Mouse (Mus musculus) brain, adult 2 months (tissue): Measurements from ENCODE around the gene Adarb2.
A peak's percentile ranks its signal among the peaks of the same experiment; 100 is the strongest.

Source experiments
- DNase-seq: peaks from one replicate; pipeline ENCODE4 v3.0.0; 2011; ENCODE audit warnings: low read depth, low spot score

Adarb2 gene

GRCm38 (mm10) chr13:8366087-8366486 is 163.4 kb downstream of the Adarb2 start:
- DNase-seq = no peak

GRCm38 (mm10) chr13:8369868-8370387 is 167.3 kb downstream of the Adarb2 start:
- no peak for DNase-seq

- DNase-seq = peak; percentile 39
Observed at GRCm38 (mm10) chr13:8388541-8388940, 185.9 kb downstream of the Adarb2 start.

- DNase-seq = no peak
Observed at GRCm38 (mm10) chr13:8400265-8401041, 197.8 kb downstream of the Adarb2 start.

- no peak for DNase-seq
Observed at GRCm38 (mm10) chr13:8402324-8402873, 199.7 kb downstream of the Adarb2 start.

GRCm38 (mm10) chr13:8406020-8406419 is 203.4 kb downstream of the Adarb2 start:
- peak; percentile 79 for DNase-seq

- no peak for DNase-seq
Observed at GRCm38 (mm10) chr13:8410353-8411318, 208.0 kb downstream of the Adarb2 start.

- peak; percentile 9 for DNase-seq
Observed at GRCm38 (mm10) chr13:8424019-8424719, 221.5 kb downstream of the Adarb2 start.

- DNase-seq = peak; percentile 14
Observed at GRCm38 (mm10) chr13:8439188-8439835, 236.6 kb downstream of the Adarb2 start.

- DNase-seq = no peak
Observed at GRCm38 (mm10) chr13:8445415-8445814, 242.7 kb downstream of the Adarb2 start.

- no peak for DNase-seq
Observed at GRCm38 (mm10) chr13:8448192-8448879, 245.7 kb downstream of the Adarb2 start.

- peak; percentile 20 for DNase-seq
Observed at GRCm38 (mm10) chr13:8451581-8451980, 248.9 kb downstream of the Adarb2 start.

- no peak for DNase-seq
Observed at GRCm38 (mm10) chr13:8456886-8457285, 254.2 kb downstream of the Adarb2 start.

- no peak for DNase-seq
Observed at GRCm38 (mm10) chr13:8457831-8458230, 255.2 kb downstream of the Adarb2 start.

- DNase-seq = no peak
Observed at GRCm38 (mm10) chr13:8467591-8468366, 265.1 kb downstream of the Adarb2 start.

GRCm38 (mm10) chr13:8476237-8476636 is 273.6 kb downstream of the Adarb2 start:
- peak; percentile 72 for DNase-seq

GRCm38 (mm10) chr13:8478731-8479130 is 276.1 kb downstream of the Adarb2 start:
- DNase-seq = no peak

- no peak for DNase-seq
Observed at GRCm38 (mm10) chr13:8479970-8480369, 277.3 kb downstream of the Adarb2 start.

GRCm38 (mm10) chr13:8481347-8481746 is 278.7 kb downstream of the Adarb2 start:
- DNase-seq = peak; percentile 33
